In the genomic region with DNA sequence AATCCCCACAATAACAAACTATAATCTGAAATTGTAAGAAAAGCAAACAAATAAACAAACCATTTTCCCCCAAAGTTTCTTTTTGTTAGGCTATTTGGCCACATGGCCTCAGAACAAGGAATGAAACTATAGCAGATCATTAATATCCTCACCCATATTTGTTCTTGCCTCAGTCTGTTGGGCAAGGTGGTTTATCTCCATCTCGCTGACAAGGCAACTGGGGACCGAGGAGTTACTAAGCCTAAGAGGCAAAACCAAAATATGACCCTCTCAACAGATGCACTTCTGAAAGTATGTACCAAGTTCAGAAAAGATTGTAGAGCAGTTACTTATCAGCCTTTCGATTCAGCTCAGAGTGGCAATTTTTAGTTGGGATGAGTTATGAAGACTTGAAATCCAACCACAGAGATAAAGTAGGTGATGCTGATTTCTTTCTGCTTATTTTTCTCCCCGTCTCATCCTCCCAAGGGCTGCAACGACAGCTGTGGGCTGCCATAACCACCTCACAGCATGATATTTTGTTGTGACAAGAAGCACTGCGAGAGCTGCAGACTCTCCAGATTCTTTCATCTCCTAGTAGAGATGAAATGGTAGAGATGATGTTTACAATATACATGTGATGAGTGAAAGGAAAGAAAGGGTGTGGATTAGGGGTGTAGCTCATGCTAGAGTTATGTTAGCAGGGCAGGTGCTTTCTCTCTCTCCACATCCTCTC, we compare ENCODE assay signal across 19 mouse cellular contexts. TPM values are rescaled to one million over a fixed set of nuclear protein-coding genes. Genes with fewer than 3 reads are reported as not detected.
"Had no signal": no experiment of that assay in that cellular context is flagged by ENCODE, and none has a peak within 500 bp of the region (broad histone marks: within the 10 kb centered on the region; RNA-seq: fewer than 3 reads in every experiment).

No protein-coding gene starts in this region.

- DNase-seq: kidney, adult 8-10 months; kidney, postnatal 25 days; layer of hippocampus, adult 9-11 months; left cerebral cortex, postnatal 4 days; retina, postnatal 1 day; right cerebral cortex, postnatal 25 days; thymus, adult 2 months; thymus, postnatal 25 days had no signal

- H3K4me1 ChIP-seq: limb, embryonic 13.5 days; megakaryocyte, embryonic 14.5 days; midbrain, embryonic 15.5 days; neural tube, embryonic 13.5 days had no signal

- H3K4me3 ChIP-seq: limb, embryonic 13.5 days; megakaryocyte, embryonic 14.5 days; midbrain, embryonic 15.5 days; neural tube, embryonic 13.5 days had no signal

- H3K9me3 ChIP-seq: midbrain, embryonic 15.5 days had no signal

- H3K9ac ChIP-seq: limb, embryonic 13.5 days; liver, embryonic 14.5 days; midbrain, embryonic 15.5 days; neural tube, embryonic 13.5 days had no signal

- H3K4me2 ChIP-seq: limb, embryonic 13.5 days; midbrain, embryonic 11.5 days; midbrain, embryonic 15.5 days; neural tube, embryonic 13.5 days had no signal

- H3K27ac ChIP-seq: limb, embryonic 13.5 days; liver, embryonic 14.5 days; macrophage; midbrain, embryonic 15.5 days; neural tube, embryonic 13.5 days had no signal

- H3K27me3 ChIP-seq: limb, embryonic 13.5 days; megakaryocyte, embryonic 14.5 days; midbrain, embryonic 15.5 days; neural tube, embryonic 13.5 days had no signal

- H3K36me3 ChIP-seq: limb, embryonic 13.5 days; midbrain, embryonic 15.5 days; neural tube, embryonic 13.5 days had no signal

- ATAC-seq: inflammation-experienced regulatory T-cells, adult 6 months; intestine, postnatal 0 days; midbrain, embryonic 15.5 days had no signal

RNA-seq across cellular contexts. Expression of gene Cav3, which starts 33.1 kb away (rescaled TPM):
- total RNA-seq: left cerebral cortex, adult 18-20 months; left cerebral cortex, postnatal 4 days had no signal
- polyA plus RNA-seq: inflammation-experienced regulatory T-cells, adult 6 months; liver, adult 2 months; liver, embryonic 14.5 days; macrophage; midbrain, embryonic 15.5 days had no signal

RNA-seq across cellular contexts. Expression of gene Ssu2, which starts 38.4 kb away (rescaled TPM):
- total RNA-seq: liver, adult 2 months had no signal
- polyA plus RNA-seq: inflammation-experienced regulatory T-cells, adult 6 months; liver, adult 2 months; macrophage had no signal
